ENCODE assay signal across 9 mouse cellular contexts in the genomic region with DNA sequence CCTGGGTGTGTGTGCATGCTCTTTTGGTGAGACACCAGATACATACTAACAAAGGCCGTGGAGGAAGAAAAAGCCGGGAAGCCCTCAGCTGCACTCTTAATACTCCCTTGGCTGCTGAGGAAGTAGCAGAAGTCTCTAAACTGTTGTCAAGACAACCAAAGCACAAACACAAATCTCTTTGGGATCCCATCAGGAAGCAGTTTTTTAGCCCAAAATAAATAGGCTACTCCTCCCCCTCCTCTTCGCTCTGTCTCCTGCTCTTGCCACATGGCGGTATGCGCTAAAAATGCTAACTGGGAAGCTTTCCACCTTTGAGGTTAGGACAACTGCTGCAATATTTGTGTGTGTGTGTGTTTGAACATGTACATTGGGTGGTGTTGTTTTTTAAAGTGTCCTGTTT. TPM values are rescaled to one million over a fixed set of nuclear protein-coding genes. Genes with fewer than 3 reads are reported as not detected.
A peak's percentile ranks its signal among the peaks of the same experiment; 100 is the strongest.
DNase-seq lines count a peak whose midpoint lies in the region; ATAC-seq and TF ChIP-seq lines count a peak whose summit lies in the region.
"Had no signal": no experiment of that assay in that cellular context is flagged by ENCODE, and none has a peak within 500 bp of the region (broad histone marks: within the 10 kb centered on the region; RNA-seq: fewer than 3 reads in every experiment).

No protein-coding gene starts in this region.

- no peak for TF ChIP-seq POLR2A in thymus, adult 2 months (IDR thresholded peaks at IDR 0.05; ENCODE audit: control insufficient read depth, extremely low read depth, insufficient read depth, low read length, poor library complexity)

- peaks cover 87% of the 10 kb centered on the region for H3K79me2 ChIP-seq in macrophage (ENCODE audit: inconsistent target)

- no peak for TF ChIP-seq EP300 in heart, postnatal 0 days (IDR thresholded peaks at IDR 0.05; ENCODE audit: low read depth)

- H3K27me3 ChIP-seq in heart, embryonic 12.5 days (replicated peaks), result no peaks in the 10 kb centered on the region
- no peaks in the 10 kb centered on the region for H3K27me3 ChIP-seq in heart, postnatal 0 days (ENCODE audit: control insufficient read depth, insufficient read depth, low read length)
- peaks cover 15% of the 10 kb centered on the region for H3K27me3 ChIP-seq in thymus, adult 2 months (ENCODE audit: control insufficient read depth, insufficient read depth, low read length)
- peaks cover 34% of the 10 kb centered on the region for H3K27me3 ChIP-seq in liver, embryonic 12.5 days (replicated peaks)
- H3K27me3 ChIP-seq: embryonic facial prominence, embryonic 12.5 days had no signal

- H3K4me3 ChIP-seq in heart, embryonic 12.5 days, result no peak overlapping the region
- H3K4me3 ChIP-seq in heart, postnatal 0 days (ENCODE audit: low read depth, low read length), result no peak overlapping the region
- H3K4me3 ChIP-seq in macrophage (ENCODE audit: inconsistent target), result no peak overlapping the region
- H3K4me3 ChIP-seq in thymus, adult 2 months (ENCODE audit: control insufficient read depth, insufficient read depth, low read length), result no peak overlapping the region
- no peak overlapping the region for H3K4me3 ChIP-seq in liver, embryonic 12.5 days
- H3K4me3 ChIP-seq: embryonic facial prominence, embryonic 12.5 days had no signal

- no peak overlapping the region for H3K27ac ChIP-seq in heart, embryonic 12.5 days (ENCODE audit: poor library complexity, severe bottlenecking)
- no peak overlapping the region for H3K27ac ChIP-seq in heart, postnatal 0 days (ENCODE audit: low read depth)
- H3K27ac ChIP-seq in macrophage, result peak overlapping the region; percentile 58
- no peak overlapping the region for H3K27ac ChIP-seq in thymus, adult 2 months (ENCODE audit: control insufficient read depth, insufficient read depth, low read length)
- no peak overlapping the region for H3K27ac ChIP-seq in liver, embryonic 12.5 days
- H3K27ac ChIP-seq: embryonic facial prominence, embryonic 12.5 days had no signal

- no peaks in the 10 kb centered on the region for H3K9me3 ChIP-seq in heart, embryonic 12.5 days (replicated peaks)
- H3K9me3 ChIP-seq in heart, postnatal 0 days (replicated peaks; ENCODE audit: control insufficient read depth, low read length), result no peaks in the 10 kb centered on the region
- no peaks in the 10 kb centered on the region for H3K9me3 ChIP-seq in liver, embryonic 12.5 days (replicated peaks)
- H3K9me3 ChIP-seq: embryonic facial prominence, embryonic 12.5 days had no signal

- no peak for ATAC-seq in heart, embryonic 12.5 days (ENCODE audit: insufficient number of reproducible peaks, low FRiP score)
- ATAC-seq in heart, postnatal 0 days (ENCODE audit: insufficient read depth, low read depth), result no peak
- no peak for ATAC-seq in erythroblast, adult 5-6 weeks (replicated peaks; ENCODE audit: low FRiP score, poor library complexity, severe bottlenecking)
- ATAC-seq in liver, embryonic 12.5 days, result no peak

- H3K4me2 ChIP-seq in heart, embryonic 12.5 days, result no peak overlapping the region
- no peak overlapping the region for H3K4me2 ChIP-seq in heart, postnatal 0 days (ENCODE audit: low read depth, low read length)
- H3K4me2 ChIP-seq in liver, embryonic 12.5 days, result no peak overlapping the region
- H3K4me2 ChIP-seq: embryonic facial prominence, embryonic 12.5 days had no signal

- no peak overlapping the region for H3K9ac ChIP-seq in heart, embryonic 12.5 days
- H3K9ac ChIP-seq in heart, postnatal 0 days (replicated peaks; ENCODE audit: low read depth, low read length), result no peak overlapping the region
- no peak overlapping the region for H3K9ac ChIP-seq in liver, embryonic 12.5 days
- H3K9ac ChIP-seq: embryonic facial prominence, embryonic 12.5 days had no signal

- no peaks in the 10 kb centered on the region for H3K36me3 ChIP-seq in heart, embryonic 12.5 days
- H3K36me3 ChIP-seq in heart, postnatal 0 days (replicated peaks; ENCODE audit: control insufficient read depth, insufficient read depth, low read length), result no peaks in the 10 kb centered on the region
- H3K36me3 ChIP-seq in macrophage (ENCODE audit: inconsistent target), result peaks cover 15% of the 10 kb centered on the region; the same call in 1 of the 2 replicates
- no peaks in the 10 kb centered on the region for H3K36me3 ChIP-seq in thymus, adult 2 months (ENCODE audit: control insufficient read depth, insufficient read depth, low read length)
- H3K36me3 ChIP-seq in liver, embryonic 12.5 days, result no peaks in the 10 kb centered on the region
- H3K36me3 ChIP-seq: embryonic facial prominence, embryonic 12.5 days had no signal

- no peak for TF ChIP-seq CTCF in heart, postnatal 0 days (IDR thresholded peaks at IDR 0.05; ENCODE audit: low read depth)
- no peak for TF ChIP-seq CTCF in thymus, adult 2 months (IDR thresholded peaks at IDR 0.05; ENCODE audit: borderline replicate concordance, control insufficient read depth, extremely low read depth, insufficient read depth, low read length, poor library complexity)

- peaks cover 48% of the 10 kb centered on the region for H3K4me1 ChIP-seq in heart, embryonic 12.5 days (replicated peaks)
- H3K4me1 ChIP-seq in heart, postnatal 0 days (ENCODE audit: control insufficient read depth, insufficient read depth), result peaks cover 31% of the 10 kb centered on the region
- H3K4me1 ChIP-seq in thymus, adult 2 months (replicated peaks; ENCODE audit: control insufficient read depth, insufficient read depth, low read length), result peaks cover 7% of the 10 kb centered on the region; the same call in 1 of the 2 replicates
- peaks cover 46% of the 10 kb centered on the region for H3K4me1 ChIP-seq in liver, embryonic 12.5 days

- DNase-seq in heart, adult 11 months, result peak; percentile 96
- DNase-seq in brain, adult 2 months (ENCODE audit: low read depth, low spot score), result peak; percentile 84
- DNase-seq in heart, postnatal 0 days (ENCODE audit: low spot score), result peak; percentile 53
- no peak for DNase-seq in thymus, adult 2 months

- WGBS in heart, embryonic 12.5 days, result 74% methylated on average over 5 of the region's 5 CpGs
- WGBS in heart, postnatal 0 days, result 70% methylated on average over 5 of the region's 5 CpGs
- WGBS in macrophage (ENCODE audit: missing documents), result 24% methylated on average over 3 of the region's 5 CpGs
- 84% methylated on average over 5 of the region's 5 CpGs for WGBS in thymus, adult 2 months
- WGBS in liver, embryonic 12.5 days (ENCODE audit: insufficient replicate concordance), result 79% methylated on average over 5 of the region's 5 CpGs

RNA-seq across cellular contexts. Expression of a gene that starts 4.1 kb away (rescaled TPM):
- polyA plus RNA-seq in heart, embryonic 12.5 days (2016; fragmentation: Nextera tagmentation; extraction: Ambion mirVana), result 31.2 and 33.4 TPM in 2 replicates
- total RNA-seq in heart, postnatal 0 days (2014; rRNA removed; ENCODE audit: low replicate concordance), result 38.1 and 44.1 TPM in 2 replicates
- 20.7 and 22.5 TPM in 2 replicates for polyA plus RNA-seq in heart, postnatal 0 days (2015; fragmentation: Nextera tagmentation; extraction: Ambion mirVana)
- 10 to 100 TPM in 25 of 26 experiments, 1 to 10 TPM in 1; 7.0 to 47.6 (median 27.4) TPM for total RNA-seq in macrophage (2018; cell fraction: chromatin; rRNA removed)
- 100 to 1,000 TPM in 13 of 26 experiments, 10 to 100 TPM in 13; 70.2 to 171 (median 101) TPM for total RNA-seq in macrophage (2018; cell fraction: cytosol; rRNA removed)
- 10 to 100 TPM; 28.0 to 79.5 (median 53.6) TPM for total RNA-seq in macrophage (2018; cell fraction: nucleus; rRNA removed)
- polyA plus RNA-seq in macrophage (2018), result 93.9 to 139 TPM (median 136 TPM) in 3 replicates
- 10.2 and 15.6 TPM in 2 replicates for total RNA-seq in erythroblast, adult 5-6 weeks (2015; ENCODE audit: low replicate concordance)
- total RNA-seq in erythroblast, adult 5-6 weeks (2017; ENCODE audit: low replicate concordance), result 13.6 and 13.7 TPM in 2 replicates
- 4.8 and 6.5 TPM in 2 replicates for polyA plus RNA-seq in thymus, adult 2 months (2012; rRNA removed)
- 7.0 and 7.7 TPM in 2 replicates for polyA plus RNA-seq in liver, embryonic 12.5 days (2016; fragmentation: Nextera tagmentation; extraction: Ambion mirVana)

RNA-seq across cellular contexts. Expression of a gene that starts 13.9 kb away (rescaled TPM):
- 33.5 and 37.5 TPM in 2 replicates for polyA plus RNA-seq in heart, embryonic 12.5 days (2016; fragmentation: Nextera tagmentation; extraction: Ambion mirVana)
- 29.2 and 52.4 TPM in 2 replicates for total RNA-seq in heart, postnatal 0 days (2014; rRNA removed; ENCODE audit: low replicate concordance)
- 19.5 and 22.0 TPM in 2 replicates for polyA plus RNA-seq in heart, postnatal 0 days (2015; fragmentation: Nextera tagmentation; extraction: Ambion mirVana)
- 100 to 1,000 TPM in 25 of 26 experiments, 10 to 100 TPM in 1; 99.6 to 452 (median 234) TPM for total RNA-seq in macrophage (2018; cell fraction: chromatin; rRNA removed)
- total RNA-seq in macrophage (2018; cell fraction: cytosol; rRNA removed), result 10 to 100 TPM; 34.3 to 65.4 (median 48.6) TPM
- total RNA-seq in macrophage (2018; cell fraction: nucleus; rRNA removed), result 100 to 1,000 TPM in 17 of 26 experiments, 10 to 100 TPM in 9; 65.0 to 297 (median 115) TPM
- polyA plus RNA-seq in macrophage (2018), result 33.7 to 41.6 TPM (median 40.4 TPM) in 3 replicates
- 11.1 and 16.1 TPM in 2 replicates for total RNA-seq in erythroblast, adult 5-6 weeks (2015; ENCODE audit: low replicate concordance)
- total RNA-seq in erythroblast, adult 5-6 weeks (2017; ENCODE audit: low replicate concordance), result 9.4 and 14.5 TPM in 2 replicates
- polyA plus RNA-seq in thymus, adult 2 months (2012; rRNA removed), result 36.6 and 40.1 TPM in 2 replicates
- 17.9 and 18.1 TPM in 2 replicates for polyA plus RNA-seq in liver, embryonic 12.5 days (2016; fragmentation: Nextera tagmentation; extraction: Ambion mirVana)
